Mouse (Mus musculus): ENCODE measurements around the gene Taf5l. TPM values are rescaled to one million over a fixed set of nuclear protein-coding genes. Genes with fewer than 3 reads are reported as not detected.

Gene Taf5l
- total and polyA plus RNA-seq, 3 experiments = 86.3 to 88.4 TPM; not detected in 1

DNA sequence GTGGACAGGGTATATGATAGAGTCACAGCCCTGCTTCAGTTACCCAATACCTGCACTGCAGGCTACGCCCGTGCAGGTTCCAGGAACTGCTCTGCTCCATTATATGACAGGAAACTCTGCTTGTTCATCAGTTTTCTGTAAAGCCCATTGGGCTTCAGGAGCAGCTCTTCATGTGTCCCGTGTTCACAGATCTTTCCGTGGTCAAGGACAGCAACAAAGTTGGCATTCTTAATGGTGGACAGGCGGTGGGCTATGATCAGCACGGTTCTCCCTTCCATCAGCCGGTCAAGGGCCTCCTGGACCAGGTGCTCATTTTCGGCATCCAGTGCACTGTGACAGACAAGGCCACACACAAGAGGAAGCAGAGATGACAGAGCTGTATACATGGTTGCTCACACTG, 67.0 kb downstream of the Taf5l start:
- no peak overlapping the region for H3K4me3 ChIP-seq (ENCODE audit: control insufficient read depth in 1 of 2, insufficient read depth in 1 of 2, low read depth in 2 of 2, low read length in 2 of 2)
- H3K27ac ChIP-seq (ENCODE audit: control insufficient read depth, low read depth, low read length) = no peak overlapping the region
- no peaks in the 10 kb centered on the region for H3K4me1 ChIP-seq (ENCODE audit: control insufficient read depth in 1 of 2, insufficient read depth in 2 of 2, low read length in 2 of 2)
- TF ChIP-seq RCOR1 (IDR thresholded peaks at IDR 0.05; ENCODE audit: low read depth, low read length) = no peak
- peaks cover 0 to 4% of the 10 kb centered on the region in 2 experiments; a peak in 2 of 4 replicates for H3K36me3 ChIP-seq (ENCODE audit: control insufficient read depth in 1 of 2, insufficient read depth in 2 of 2, low read length in 2 of 2)
- H3K9ac ChIP-seq (ENCODE audit: control insufficient read depth, low read depth, low read length, poor library complexity, severe bottlenecking) = no peak overlapping the region
- DNase-seq (ENCODE audit: low read depth, low spot score) = no peak
- H3K27me3 ChIP-seq (ENCODE audit: control insufficient read depth in 1 of 2, insufficient read depth in 2 of 2, low read length in 2 of 2) = no peaks in the 10 kb centered on the region
- H3K9me3 ChIP-seq (replicated peaks; ENCODE audit: insufficient read depth, low read length) = no peaks in the 10 kb centered on the region
- H3K79me2 ChIP-seq (ENCODE audit: control insufficient read depth, insufficient read depth, low read length, poor library complexity) = no peaks in the 10 kb centered on the region; the same call in 1 of the 2 replicates

DNA sequence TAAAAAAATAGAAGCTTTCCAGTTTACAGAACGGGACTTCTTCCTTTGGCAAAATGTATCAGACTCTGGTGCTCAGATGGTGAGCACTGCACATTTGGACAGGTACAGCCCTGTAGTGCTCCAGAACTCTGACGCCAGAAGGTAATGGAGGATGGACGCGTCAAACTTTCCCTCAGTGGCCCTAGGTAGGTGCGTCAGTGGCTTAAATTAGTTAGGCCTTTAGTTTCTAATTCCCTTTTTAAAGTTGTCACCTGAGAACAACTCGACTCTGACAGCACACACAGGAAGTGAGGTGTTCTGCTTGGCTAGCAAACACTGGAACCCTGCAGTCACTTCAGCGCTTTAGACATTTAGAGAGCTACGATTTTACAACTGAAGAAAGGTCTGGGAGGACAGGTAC, 67.5 kb downstream of the Taf5l start:
- H3K79me2 ChIP-seq (ENCODE audit: control insufficient read depth, insufficient read depth, low read length, poor library complexity) = peaks cover 4% of the 10 kb centered on the region
- H3K9ac ChIP-seq (ENCODE audit: control insufficient read depth, low read depth, low read length, poor library complexity, severe bottlenecking) = no peak overlapping the region
- no peaks in the 10 kb centered on the region for H3K27me3 ChIP-seq (ENCODE audit: control insufficient read depth in 1 of 2, insufficient read depth in 2 of 2, low read length in 2 of 2)
- H3K4me1 ChIP-seq (ENCODE audit: control insufficient read depth in 1 of 2, insufficient read depth in 2 of 2, low read length in 2 of 2) = no peaks in the 10 kb centered on the region
- no peak for DNase-seq (ENCODE audit: low read depth, low spot score)
- no peak overlapping the region for H3K27ac ChIP-seq (ENCODE audit: control insufficient read depth, low read depth, low read length)
- H3K4me3 ChIP-seq (ENCODE audit: control insufficient read depth in 1 of 2, insufficient read depth in 1 of 2, low read depth in 2 of 2, low read length in 2 of 2) = no peak overlapping the region
- peaks cover 0 to 4% of the 10 kb centered on the region in 2 experiments; a peak in 2 of 4 replicates for H3K36me3 ChIP-seq (ENCODE audit: control insufficient read depth in 1 of 2, insufficient read depth in 2 of 2, low read length in 2 of 2)
- H3K9me3 ChIP-seq (replicated peaks; ENCODE audit: insufficient read depth, low read length) = no peaks in the 10 kb centered on the region
- TF ChIP-seq POLR2AphosphoS5 (IDR thresholded peaks at IDR 0.05; ENCODE audit: borderline replicate concordance, low read depth, low read length) (no peak), NRF1 (IDR thresholded peaks at IDR 0.05; ENCODE audit: insufficient read depth, low read depth, low read length, poor library complexity, severe bottlenecking) (no peak), ZNF384 (IDR thresholded peaks at IDR 0.05; ENCODE audit: low read depth, low read length) (no peak), USF2 (IDR thresholded peaks at IDR 0.05; ENCODE audit: borderline replicate concordance in 1 of 2, insufficient read depth in 1 of 2, low read depth in 1 of 2, low read length in 2 of 2) (no peak), ELF1 (IDR thresholded peaks at IDR 0.05; ENCODE audit: low read depth, low read length) (no peak), BHLHE40 (IDR thresholded peaks at IDR 0.05; ENCODE audit: borderline replicate concordance, low read depth, low read length) (no peak), TAL1 (IDR thresholded peaks at IDR 0.05; ENCODE audit: low read length) (no peak), UBTF (IDR thresholded peaks at IDR 0.05; ENCODE audit: borderline replicate concordance, insufficient read depth, low read depth, low read length) (no peak)

- Histone ChIP-seq H3K4me3 (ENCODE audit: control insufficient read depth in 1 of 2, insufficient read depth in 1 of 2, low read depth in 2 of 2, low read length in 2 of 2) (peak overlapping the region; percentile 83 to 85), H3K9ac (ENCODE audit: control insufficient read depth, low read depth, low read length, poor library complexity, severe bottlenecking) (peak overlapping the region; percentile 89), H3K79me2 (ENCODE audit: control insufficient read depth, insufficient read depth, low read length, poor library complexity) (peaks cover 16% of the 10 kb centered on the region), H3K4me1 (ENCODE audit: control insufficient read depth in 1 of 2, insufficient read depth in 2 of 2, low read length in 2 of 2) (peaks cover 3% of the 10 kb centered on the region in 2 experiments; a peak in 1 of 4 replicates), H3K27me3 (ENCODE audit: control insufficient read depth in 1 of 2, insufficient read depth in 2 of 2, low read length in 2 of 2) (no peaks in the 10 kb centered on the region), H3K9me3 (replicated peaks; ENCODE audit: insufficient read depth, low read length) (no peaks in the 10 kb centered on the region), H3K36me3 (ENCODE audit: control insufficient read depth in 1 of 2, insufficient read depth in 2 of 2, low read length in 2 of 2) (peaks cover 3 to 4% of the 10 kb centered on the region in 2 experiments; a peak in 3 of 4 replicates), H3K27ac (ENCODE audit: control insufficient read depth, low read depth, low read length) (peak overlapping the region; percentile 60)
- TF ChIP-seq CTCF (IDR thresholded peaks at IDR 0.05 in 2 of 3, conservative IDR thresholded peaks at IDR 0.05 in 1 of 3; ENCODE audit: control insufficient read depth in 1 of 3, insufficient read depth in 1 of 3, low read depth in 2 of 3, low read length in 3 of 3, poor library complexity in 1 of 3, severe bottlenecking in 1 of 3) (peak; percentile 69 to 80 (median 79)), HCFC1 (IDR thresholded peaks at IDR 0.05; ENCODE audit: low read depth, low read length) (0 out of 2 replicates have a peak, but pooled peaks have one; percentile 50), RAD21 (IDR thresholded peaks at IDR 0.05; ENCODE audit: low read depth, low read length) (peak; percentile 39), SMC3 (IDR thresholded peaks at IDR 0.05; ENCODE audit: low read depth, low read length) (peak; percentile 56), TBP (IDR thresholded peaks at IDR 0.05; ENCODE audit: low read depth, low read length) (0 out of 2 replicates have a peak, but pooled peaks have one; percentile 14), ZNF384 (IDR thresholded peaks at IDR 0.05; ENCODE audit: low read depth, low read length) (peak; percentile 93), USF2 (IDR thresholded peaks at IDR 0.05; ENCODE audit: borderline replicate concordance in 1 of 2, insufficient read depth in 1 of 2, low read depth in 1 of 2, low read length in 2 of 2) (no peak), KAT2A (conservative IDR thresholded peaks at IDR 0.05; ENCODE audit: low read depth, low read length) (no peak), CHD1 (IDR thresholded peaks at IDR 0.05; ENCODE audit: low read depth, low read length) (0 out of 2 replicates have a peak, but pooled peaks have one; percentile 5), POLR2AphosphoS2 (IDR thresholded peaks at IDR 0.05; ENCODE audit: low read length) (no peak), ZC3H11A (IDR thresholded peaks at IDR 0.05; ENCODE audit: low read depth, low read length) (peak; percentile 36)
- peak; percentile 85 for DNase-seq (ENCODE audit: low read depth, low spot score)
Measured at GRCm38 (mm10) chr8:123950077-123950802, 71.0 kb downstream of the Taf5l start.
